Mouse (Mus musculus): ENCODE data around the gene Tmem117.

Tmem117 gene

GRCm38 (mm10) chr15:94894086-94894485, 265.1 kb downstream of the Tmem117 start:
- no peak for DNase-seq (ENCODE audit: low spot score)

GRCm38 (mm10) chr15:94895681-94896080, 266.6 kb downstream of the Tmem117 start:
- no peak for DNase-seq (ENCODE audit: low spot score)

DNA sequence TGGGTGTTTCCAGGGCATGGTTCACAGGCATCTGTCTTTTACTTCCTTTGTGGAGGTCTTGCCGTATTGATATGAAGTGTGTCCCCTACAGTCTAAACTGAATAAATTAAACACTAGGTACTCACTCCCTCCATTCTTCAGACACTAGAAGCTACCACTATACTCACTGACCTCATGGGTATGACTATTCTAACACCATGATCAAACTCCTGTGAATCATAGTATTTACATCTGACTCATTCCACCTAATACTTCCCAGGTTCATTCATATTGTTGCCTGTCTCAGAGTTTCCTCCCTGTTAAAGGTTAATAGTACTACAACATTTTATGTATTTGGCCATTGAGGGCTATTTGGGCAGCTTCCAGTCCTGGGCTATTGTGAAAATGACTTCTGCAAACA, 274.2 kb downstream of the Tmem117 start:
- no peak for DNase-seq (ENCODE audit: low spot score)

DNA sequence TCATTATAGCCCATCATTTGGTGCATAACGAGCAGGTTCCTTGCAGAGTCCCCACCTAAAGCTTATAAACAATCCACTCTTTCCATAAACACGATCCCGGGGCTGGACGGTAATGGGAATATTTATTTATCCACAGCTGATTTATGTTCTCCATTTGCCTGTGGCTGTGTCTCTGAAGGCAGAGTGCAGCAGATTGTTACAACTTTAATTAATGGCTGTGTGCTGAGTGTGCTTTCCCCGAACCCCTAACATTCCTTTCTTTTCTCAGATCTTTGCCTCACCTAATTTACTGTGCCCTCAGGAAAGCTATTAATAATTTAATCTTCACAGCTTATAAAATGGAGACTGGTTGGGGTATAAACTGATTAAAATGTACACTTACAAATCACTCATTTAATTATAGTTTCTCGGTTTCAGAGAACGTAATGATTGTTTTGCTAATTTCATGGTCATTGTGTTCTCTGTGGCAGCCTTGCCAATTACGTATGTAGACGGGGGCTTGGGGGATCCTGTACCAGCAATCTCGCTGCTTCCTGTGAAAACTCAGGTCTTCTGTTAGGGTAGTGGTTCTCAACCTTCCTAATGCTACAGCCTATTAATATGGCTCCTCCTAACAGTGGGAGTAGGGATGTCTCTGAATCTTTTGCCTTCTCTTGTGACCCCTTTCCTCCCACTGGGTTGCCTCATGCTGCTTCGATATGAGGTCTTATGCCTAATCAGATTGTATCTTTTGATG, 275.8 kb downstream of the Tmem117 start:
- no peak for DNase-seq (ENCODE audit: low spot score)

DNA sequence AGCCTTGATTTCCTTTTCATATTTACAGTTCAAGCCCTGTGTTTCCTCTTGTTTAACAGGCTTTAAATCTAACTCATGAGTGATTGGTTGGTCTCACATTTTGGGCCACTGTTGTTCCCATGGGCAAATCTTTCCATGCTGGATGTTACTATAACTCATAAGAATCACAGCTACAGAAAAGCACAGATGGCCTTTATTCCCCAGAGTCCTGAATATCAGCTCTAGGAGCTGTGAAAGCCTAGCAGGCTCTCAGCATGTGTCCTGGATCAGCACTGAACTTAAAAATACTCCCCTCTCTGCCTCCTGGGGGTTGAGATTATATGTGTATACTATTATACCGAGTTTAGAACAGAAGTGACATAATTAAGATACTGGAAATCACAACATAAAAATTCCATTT, 292.6 kb downstream of the Tmem117 start:
- no peak for DNase-seq (ENCODE audit: low spot score)

- no peak for DNase-seq (ENCODE audit: low spot score)
Measured at GRCm38 (mm10) chr15:94927986-94928385, 299.0 kb downstream of the Tmem117 start.

GRCm38 (mm10) chr15:94930743-94931142, 301.7 kb downstream of the Tmem117 start:
- no peak for DNase-seq (ENCODE audit: low spot score)

DNA sequence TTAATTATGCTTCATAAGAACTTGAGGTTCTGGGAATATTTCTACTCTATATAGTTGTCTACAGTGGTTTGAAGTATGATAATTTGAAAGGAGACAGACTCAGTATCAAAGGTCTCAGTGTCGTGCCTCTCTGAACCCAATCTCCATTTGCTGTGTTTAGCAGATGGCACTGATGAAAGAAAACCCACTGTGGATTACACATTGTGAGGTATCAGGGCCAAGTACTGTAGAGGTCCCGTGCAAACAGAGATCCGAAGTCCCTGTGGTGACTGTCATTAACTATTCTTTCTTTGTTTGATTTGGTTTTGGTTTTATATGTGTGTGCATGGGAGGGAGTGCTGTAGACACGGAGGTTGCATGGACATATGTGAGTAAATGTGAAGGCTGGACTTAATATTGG, 304.0 kb downstream of the Tmem117 start:
- no peak for DNase-seq (ENCODE audit: low spot score)

GRCm38 (mm10) chr15:94933480-94933879, 304.4 kb downstream of the Tmem117 start:
- DNase-seq (ENCODE audit: low spot score) = no peak

DNA sequence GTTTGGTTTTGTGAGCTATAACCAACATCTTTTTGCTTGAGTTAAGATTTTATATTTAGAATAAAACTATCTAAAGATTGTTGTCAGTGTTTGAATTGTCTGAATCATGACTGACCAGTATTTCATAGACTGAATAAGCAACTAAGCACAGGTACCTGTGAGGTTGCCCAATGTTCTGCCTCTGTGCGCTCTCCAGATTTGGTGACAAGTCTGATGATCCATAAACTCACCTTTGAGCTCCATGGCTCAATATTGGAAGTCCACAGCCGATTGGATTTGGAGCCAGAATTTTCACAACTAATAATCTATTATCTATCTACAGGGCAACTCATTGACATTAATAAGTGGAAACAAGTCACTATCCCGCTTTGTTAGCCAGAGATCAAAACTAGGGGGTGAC, 312.9 kb downstream of the Tmem117 start:
- DNase-seq (ENCODE audit: low spot score) = no peak

DNA sequence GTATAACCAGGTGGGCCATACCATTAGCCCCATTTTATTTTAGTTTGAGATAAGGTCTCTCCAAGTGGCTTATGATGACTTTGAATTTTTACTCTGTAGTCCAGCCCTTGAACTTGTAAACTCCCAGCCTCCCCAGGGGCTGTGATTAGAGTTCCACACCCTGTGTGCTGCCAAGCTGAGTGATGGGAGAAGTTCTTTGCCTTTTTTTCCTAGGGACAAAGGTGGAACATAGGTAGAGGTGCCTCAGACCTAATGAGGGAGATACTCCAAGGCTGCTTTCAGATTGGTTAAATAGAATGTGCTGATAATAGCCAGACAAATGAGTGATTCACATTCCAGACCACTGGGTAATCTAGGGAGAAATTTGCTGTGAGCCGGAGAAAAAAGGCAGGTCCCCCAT, 313.4 kb downstream of the Tmem117 start:
- DNase-seq (ENCODE audit: low spot score) = no peak

DNA sequence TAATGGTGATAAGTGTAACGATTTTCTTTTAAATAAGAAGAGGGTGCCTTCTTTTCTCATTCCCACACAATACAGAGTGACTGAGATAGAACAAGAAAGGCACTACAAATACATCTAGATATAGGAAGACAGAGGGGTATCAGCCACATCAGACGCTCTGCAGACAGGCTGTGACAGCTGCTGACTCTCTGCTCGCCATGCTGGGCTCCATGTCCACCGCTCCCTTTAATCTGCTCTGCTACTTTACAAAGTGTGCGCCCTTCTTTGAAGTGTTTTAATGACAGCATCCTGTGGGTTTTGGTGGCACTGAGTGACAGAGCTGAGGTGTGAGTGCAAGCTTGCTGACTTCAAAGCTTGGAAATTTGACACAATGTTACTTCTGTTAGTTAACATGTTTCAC, 314.9 kb downstream of the Tmem117 start:
- no peak for DNase-seq (ENCODE audit: low spot score)

DNA sequence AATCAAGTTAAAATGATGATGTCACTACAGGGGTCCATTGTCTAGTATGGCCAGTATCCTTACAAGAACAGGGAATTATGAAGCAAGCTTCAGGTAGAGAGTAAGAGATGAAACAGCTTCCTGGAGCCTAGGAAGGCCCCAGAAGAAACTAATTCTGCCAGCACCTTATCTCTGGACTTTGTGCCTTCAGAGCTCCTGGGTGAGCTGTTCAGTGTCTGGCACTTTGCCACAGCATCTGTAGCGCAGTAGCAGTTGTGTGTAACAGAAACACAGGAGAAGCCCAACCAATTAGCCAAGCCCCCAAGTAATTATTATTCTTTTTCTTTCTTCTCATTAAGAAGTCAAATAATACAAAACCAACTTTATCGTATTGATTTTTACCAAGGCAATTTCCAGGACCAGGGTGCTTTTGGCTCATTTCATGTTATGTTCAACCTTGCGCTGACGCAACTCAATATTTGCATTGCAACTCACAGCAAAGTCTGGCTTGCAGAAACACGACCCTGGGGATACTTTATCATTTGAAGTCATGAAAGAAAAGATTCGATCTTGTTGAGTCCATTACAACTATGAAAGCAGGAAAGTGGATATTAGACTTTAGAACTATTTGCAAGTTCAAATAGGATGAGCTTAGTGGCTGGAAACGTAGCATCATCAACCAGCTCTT, 322.5 kb downstream of the Tmem117 start:
- no peak for DNase-seq (ENCODE audit: low spot score)

GRCm38 (mm10) chr15:94956697-94957096, 327.7 kb downstream of the Tmem117 start:
- DNase-seq (ENCODE audit: low spot score) = no peak

DNA sequence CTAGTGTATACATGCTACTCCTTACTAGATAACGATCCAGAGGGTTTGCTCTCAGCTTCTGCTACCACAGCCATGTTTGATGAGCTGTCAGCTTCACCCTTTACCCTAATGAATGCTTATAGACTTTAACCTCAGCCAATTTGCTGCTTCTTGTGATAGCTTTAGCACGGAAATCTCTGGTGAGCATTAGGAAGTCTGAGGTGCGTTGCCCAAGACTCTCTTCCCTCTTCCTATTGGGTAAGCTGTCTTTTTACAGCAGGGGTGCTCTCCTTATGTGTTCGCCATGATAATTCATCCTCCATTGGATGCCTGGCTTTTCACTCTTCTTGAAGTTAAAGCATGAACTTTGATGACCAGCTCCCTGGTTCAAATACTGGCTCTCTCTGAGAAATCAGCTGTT, 328.2 kb downstream of the Tmem117 start:
- no peak for DNase-seq (ENCODE audit: low spot score)

DNA sequence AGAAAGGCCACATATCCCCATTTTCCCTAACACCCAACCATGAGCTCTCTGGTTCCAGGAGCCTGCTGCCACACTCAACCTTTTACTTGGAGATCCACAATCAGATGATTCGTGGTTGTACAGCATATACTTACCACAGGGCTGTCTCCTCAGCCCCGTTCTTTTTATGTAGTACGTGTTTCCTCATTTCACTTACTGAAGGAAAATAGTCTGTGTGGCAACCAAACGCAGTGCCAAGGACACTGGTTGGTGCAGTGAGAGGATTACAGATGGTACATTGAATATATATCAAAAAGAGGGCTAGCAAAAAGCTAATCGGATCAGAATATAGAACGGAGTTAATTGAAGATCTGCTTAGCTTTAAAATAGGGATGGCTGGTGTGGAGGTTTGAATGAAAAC, 338.0 kb downstream of the Tmem117 start:
- DNase-seq (ENCODE audit: low spot score) = no peak

- DNase-seq (ENCODE audit: low spot score) = no peak
Measured at GRCm38 (mm10) chr15:94968403-94969180, 339.6 kb downstream of the Tmem117 start.

DNA sequence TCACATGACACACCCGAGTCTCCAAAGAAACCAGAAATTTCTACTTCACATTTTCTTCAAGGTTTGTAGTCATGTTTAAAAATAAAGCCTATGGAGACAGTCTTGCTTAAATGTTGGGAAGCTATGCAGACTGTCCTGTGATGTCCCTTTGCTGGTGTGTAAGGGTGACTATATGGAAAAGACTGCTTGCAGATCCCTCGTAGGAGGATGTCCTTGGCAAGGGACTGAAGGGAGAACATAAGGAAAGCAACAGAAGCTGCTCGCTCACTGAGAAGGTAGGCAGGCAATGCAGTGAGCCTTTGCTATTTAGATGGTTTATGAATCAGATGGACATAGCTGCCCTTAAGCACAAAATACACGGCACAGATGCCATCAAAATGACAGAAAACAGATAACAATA, 352.8 kb downstream of the Tmem117 start:
- no peak for DNase-seq (ENCODE audit: low spot score)

DNA sequence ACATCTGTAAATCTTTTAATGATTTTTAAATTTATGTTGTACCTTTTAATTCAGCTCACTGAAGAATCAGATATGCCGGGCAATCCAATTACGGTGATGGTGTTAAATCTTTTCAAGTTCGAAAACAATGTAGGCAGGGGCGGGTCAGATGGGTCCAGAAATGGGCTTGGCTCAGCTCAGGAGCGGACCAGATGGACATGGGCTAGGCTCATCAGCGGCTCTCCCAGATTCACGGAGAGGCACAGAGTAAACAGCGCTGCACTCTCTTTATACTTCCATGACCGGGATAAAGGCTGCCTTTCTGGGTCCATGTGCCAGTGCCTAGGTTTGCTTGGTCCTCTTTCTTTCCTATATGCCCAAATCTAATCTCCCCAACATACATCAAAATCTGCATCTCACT, 366.3 kb downstream of the Tmem117 start:
- DNase-seq (ENCODE audit: low spot score) = no peak

DNA sequence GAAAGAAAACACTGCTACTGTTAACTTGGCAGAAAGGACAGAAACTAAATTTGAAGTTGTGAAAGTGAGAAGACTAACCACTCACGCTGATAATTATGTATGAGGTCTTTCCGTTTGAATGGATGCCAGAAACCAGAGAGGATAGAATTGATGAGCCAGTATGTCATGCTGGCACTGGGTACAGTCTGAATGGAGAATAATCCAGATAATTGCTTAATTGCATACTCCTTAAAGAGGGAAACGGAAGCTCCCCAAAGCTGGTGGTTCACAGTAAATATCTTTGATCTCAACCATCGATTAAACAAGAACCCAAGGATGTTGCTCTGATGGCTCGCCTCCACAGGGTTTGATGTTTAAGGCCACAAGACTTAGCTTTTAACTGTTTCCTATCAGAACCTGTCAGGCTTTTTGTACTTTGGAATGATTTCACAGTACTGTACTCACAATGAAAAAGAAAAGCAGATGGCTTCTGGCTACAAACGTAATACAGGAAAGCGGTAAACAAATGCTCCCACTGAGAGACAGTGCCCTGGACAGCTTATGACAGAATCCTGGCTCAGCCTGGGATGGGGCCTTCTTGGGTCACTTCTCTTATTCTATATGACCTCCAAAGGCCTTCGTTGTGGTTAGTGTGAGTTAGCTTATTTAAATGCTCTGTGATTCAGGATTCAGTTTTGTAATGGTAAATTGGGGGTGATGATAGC, 376.2 kb downstream of the Tmem117 start:
- no peak for DNase-seq (ENCODE audit: low spot score)

GRCm38 (mm10) chr15:95022251-95022650, 393.2 kb downstream of the Tmem117 start:
- no peak for DNase-seq (ENCODE audit: low spot score)

- no peak for DNase-seq (ENCODE audit: low spot score)
Measured at GRCm38 (mm10) chr15:95024401-95024800, 395.4 kb downstream of the Tmem117 start.

Data from c-Kit-positive CD71-positive TER-119-positive erythroid progenitor cells, embryonic 14.5 days (primary cell).